Mouse (Mus musculus): Measurements from ENCODE around the gene Ccl27a. TPM values are rescaled to one million over a fixed set of nuclear protein-coding genes. Genes with fewer than 3 reads are reported as not detected.

Gene Ccl27a
- polyA plus RNA-seq, 1 experiment from 2014 or later: 133 TPM

DNA sequence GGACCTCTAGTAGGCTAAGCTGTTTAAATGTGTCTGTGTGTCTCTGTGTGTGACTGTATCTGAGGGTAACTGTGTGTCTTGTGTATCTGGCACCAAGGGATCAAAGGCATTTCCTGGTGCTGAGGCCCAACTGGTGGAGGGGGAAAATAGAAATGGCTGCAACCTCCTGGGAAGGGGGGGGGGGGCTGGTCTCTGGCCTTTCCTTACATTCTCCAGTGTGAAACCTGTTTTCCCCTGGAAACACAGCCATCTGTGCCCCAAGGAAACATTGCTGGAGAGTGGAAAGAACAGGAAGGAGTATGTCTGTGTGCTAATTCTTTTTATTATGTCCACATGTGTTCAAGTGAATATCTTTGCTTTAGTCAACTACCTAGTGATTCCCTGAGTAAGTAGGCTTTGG is 12.4 kb downstream of the Ccl27a start:
- Histone ChIP-seq H3K4me1 (peaks cover 13% of the 10 kb centered on the region), H3K27ac (no peak overlapping the region), H3K4me3 (no peak overlapping the region), H3K27me3 (replicated peaks) (no peaks in the 10 kb centered on the region), H3K4me2 (replicated peaks) (peak overlapping the region; percentile 60), H3K36me3 (no peaks in the 10 kb centered on the region), H3K9me3 (no peaks in the 10 kb centered on the region), H3K9ac (no peak overlapping the region)
- ATAC-seq (ENCODE audit: low FRiP score, low read depth): no peak

DNA sequence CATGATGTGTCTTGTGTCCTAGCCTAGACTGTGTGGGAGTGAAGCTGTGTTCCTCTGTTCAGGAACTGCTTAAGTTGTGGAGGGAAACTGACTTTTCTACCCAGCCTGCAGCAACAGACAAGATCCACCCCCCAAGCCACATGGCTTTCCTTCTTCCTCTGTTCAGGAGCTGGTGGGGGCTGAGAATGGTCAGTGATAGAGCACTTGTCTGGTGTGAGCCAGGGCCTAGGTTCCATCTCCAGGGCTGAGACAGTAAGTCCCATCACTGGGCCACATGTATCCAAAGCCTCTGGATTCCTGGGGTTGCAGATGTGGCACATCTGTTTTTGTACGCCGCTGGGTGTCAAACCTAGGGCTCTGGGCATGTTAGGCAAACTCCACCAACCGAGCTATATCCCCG is 13.1 kb downstream of the Ccl27a start:
- Histone ChIP-seq H3K9me3 (no peaks in the 10 kb centered on the region), H3K4me3 (peak overlapping the region; percentile 36; the same call in 1 of the 2 replicates), H3K4me1 (peaks cover 19% of the 10 kb centered on the region), H3K36me3 (no peaks in the 10 kb centered on the region), H3K9ac (peak overlapping the region; percentile 50; the same call in 1 of the 2 replicates), H3K27ac (no peak overlapping the region), H3K4me2 (replicated peaks) (peak overlapping the region; percentile 60), H3K27me3 (replicated peaks) (no peaks in the 10 kb centered on the region)
- no peak for ATAC-seq (ENCODE audit: low FRiP score, low read depth)
- WGBS: 91% methylated on average over 4 of the region's 4 CpGs

DNA sequence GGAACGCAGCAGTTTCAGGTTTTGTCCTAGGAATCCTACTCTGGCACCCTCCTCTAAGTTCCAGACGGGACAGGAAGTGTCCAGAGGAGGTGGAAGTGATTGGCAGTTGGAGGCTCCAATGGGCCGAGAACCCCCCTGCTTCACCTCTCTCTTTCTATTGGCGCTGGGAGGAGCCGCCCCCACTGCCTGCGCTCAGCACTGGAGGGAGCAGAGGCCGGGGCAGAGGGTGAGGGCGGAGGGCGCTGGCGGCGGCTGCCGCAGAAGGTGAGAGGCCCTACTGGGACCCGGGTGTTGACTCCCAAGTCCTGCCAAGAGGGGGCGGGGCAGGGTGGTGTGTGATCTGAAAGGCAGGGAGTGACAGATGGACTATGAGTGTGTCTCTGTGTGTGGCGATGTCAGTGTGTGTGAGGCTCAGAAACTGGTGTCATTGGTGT is 13.7 kb downstream of the Ccl27a start:
- Histone ChIP-seq H3K27me3 (replicated peaks) (no peaks in the 10 kb centered on the region), H3K4me3 (peak overlapping the region; percentile 36), H3K9me3 (no peaks in the 10 kb centered on the region), H3K9ac (peak overlapping the region; percentile 50), H3K4me1 (peaks cover 19% of the 10 kb centered on the region), H3K27ac (no peak overlapping the region), H3K4me2 (replicated peaks) (peak overlapping the region; percentile 60), H3K36me3 (no peaks in the 10 kb centered on the region)
- WGBS: 2% methylated on average over 15 of the region's 15 CpGs
- peak; percentile 83 for ATAC-seq (ENCODE audit: low FRiP score, low read depth)

DNA sequence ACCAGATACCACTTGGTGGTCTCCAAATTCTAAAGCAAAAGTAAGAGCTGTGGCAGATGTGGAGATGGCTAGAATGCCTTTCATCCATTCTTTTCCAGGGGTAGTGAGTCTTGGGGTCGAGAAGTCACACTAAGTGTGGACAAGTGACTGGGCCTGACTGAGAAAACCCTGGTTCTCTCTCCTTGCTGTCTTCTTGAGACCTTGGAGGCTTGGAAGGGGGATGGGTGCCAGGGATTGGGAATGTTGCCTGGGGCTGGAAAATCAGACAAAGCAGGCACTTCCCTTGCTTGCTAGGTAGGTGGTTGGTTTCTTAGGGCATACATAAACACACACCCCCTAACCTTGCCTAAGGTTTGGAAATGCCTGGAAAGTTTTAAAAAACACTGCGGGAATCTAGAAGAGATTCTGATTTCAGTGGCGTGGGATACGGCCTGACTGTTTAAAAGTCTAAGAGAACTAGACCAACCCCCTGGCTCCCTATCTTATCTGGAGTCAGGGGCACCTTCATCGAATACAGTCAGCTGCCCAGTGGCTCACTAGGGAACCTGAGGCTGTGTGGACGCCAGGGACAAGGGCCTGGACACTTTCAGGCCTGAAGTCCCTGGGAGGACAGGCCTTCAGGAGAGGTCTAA is 14.3 kb downstream of the Ccl27a start:
- Histone ChIP-seq H3K27ac (no peak overlapping the region), H3K36me3 (no peaks in the 10 kb centered on the region), H3K27me3 (replicated peaks) (no peaks in the 10 kb centered on the region), H3K4me1 (peaks cover 23% of the 10 kb centered on the region), H3K4me2 (replicated peaks) (peak overlapping the region; percentile 60), H3K4me3 (peak overlapping the region; percentile 36), H3K9me3 (no peaks in the 10 kb centered on the region), H3K9ac (peak overlapping the region; percentile 50; the same call in 1 of the 2 replicates)
- 44% methylated on average over 6 of the region's 6 CpGs for WGBS
- no peak for ATAC-seq (ENCODE audit: low FRiP score, low read depth)

DNA sequence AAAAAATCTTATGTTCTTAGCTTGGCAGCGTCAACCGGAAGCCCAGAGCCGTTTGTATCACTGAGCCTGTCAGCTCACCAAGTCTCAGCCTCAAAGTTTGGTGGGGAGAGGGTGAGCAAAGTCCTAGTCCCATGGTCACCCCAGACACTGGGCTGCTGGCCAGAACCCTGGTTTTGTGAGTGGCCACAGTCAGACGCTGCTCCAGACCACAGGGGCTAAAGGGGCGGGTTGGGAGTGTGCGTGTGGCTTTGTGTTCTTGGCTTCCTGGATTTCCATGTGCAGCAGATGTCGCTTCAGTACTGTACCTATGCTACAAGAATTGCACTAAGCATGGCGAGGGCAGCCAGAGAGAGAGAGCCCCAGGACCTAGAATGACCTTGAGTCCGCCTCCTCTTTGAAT is 14.8 kb downstream of the Ccl27a start:
- H3K4me2 ChIP-seq (replicated peaks): no peak overlapping the region
- WGBS: 92% methylated on average over 9 of the region's 9 CpGs
- ATAC-seq (ENCODE audit: low FRiP score, low read depth): no peak
- H3K27ac ChIP-seq: no peak overlapping the region
- H3K9ac ChIP-seq: no peak overlapping the region
- H3K36me3 ChIP-seq: no peaks in the 10 kb centered on the region
- peaks cover 24% of the 10 kb centered on the region for H3K4me1 ChIP-seq
- no peak overlapping the region for H3K4me3 ChIP-seq
- H3K27me3 ChIP-seq (replicated peaks): no peaks in the 10 kb centered on the region
- H3K9me3 ChIP-seq: no peaks in the 10 kb centered on the region

DNA sequence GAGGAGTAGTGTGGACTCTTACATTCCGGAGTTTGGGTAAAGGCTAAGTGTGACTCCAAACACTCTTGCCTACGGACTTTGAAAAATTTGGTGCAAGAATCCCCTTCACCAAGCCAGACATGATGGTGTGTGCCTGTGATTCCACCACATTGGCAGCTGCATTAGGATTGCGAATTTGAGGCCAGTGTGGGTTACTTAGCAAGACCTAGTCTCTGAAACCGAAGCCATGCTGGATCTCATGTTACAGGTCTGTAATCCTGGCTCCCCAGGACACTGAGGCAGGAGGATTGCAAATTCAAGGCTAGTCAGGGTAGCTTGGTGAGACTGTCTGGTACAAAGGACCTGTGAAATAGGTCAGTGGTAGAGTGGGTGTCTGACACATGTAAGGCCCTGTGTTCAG is 15.3 kb downstream of the Ccl27a start:
- no peak overlapping the region for H3K27ac ChIP-seq
- no peak overlapping the region for H3K4me2 ChIP-seq (replicated peaks)
- no peak overlapping the region for H3K9ac ChIP-seq
- ATAC-seq (ENCODE audit: low FRiP score, low read depth): no peak
- WGBS: 93% methylated on average over 4 of the region's 4 CpGs
- no peaks in the 10 kb centered on the region for H3K9me3 ChIP-seq
- H3K4me1 ChIP-seq: peaks cover 24% of the 10 kb centered on the region
- H3K27me3 ChIP-seq (replicated peaks): no peaks in the 10 kb centered on the region
- H3K4me3 ChIP-seq: no peak overlapping the region
- no peaks in the 10 kb centered on the region for H3K36me3 ChIP-seq

DNA sequence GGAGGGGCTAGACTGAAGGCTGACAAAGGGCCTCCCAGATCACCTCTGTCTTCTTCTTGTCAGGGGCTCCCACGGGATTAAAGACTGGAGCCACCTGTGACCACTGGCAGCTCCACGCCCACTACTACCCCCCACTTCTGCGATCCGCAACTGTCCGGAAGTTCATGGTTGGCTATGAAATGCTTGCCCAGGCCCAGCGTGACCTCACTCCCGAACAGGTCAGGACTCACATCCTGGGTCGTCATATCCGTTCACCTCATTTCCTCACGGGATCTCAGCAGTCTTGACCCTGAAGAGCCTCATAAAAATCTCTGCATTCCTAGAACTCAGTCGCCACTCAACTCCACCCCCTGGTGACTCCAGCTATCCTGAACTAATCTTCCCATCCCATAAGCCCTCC is 16.0 kb downstream of the Ccl27a start:
- no peak for ATAC-seq (ENCODE audit: low FRiP score, low read depth)
- Histone ChIP-seq H3K4me1 (peaks cover 24% of the 10 kb centered on the region), H3K4me2 (replicated peaks) (no peak overlapping the region), H3K9ac (no peak overlapping the region), H3K36me3 (no peaks in the 10 kb centered on the region), H3K27me3 (replicated peaks) (no peaks in the 10 kb centered on the region; the same call in 1 of the 2 replicates), H3K9me3 (no peaks in the 10 kb centered on the region), H3K27ac (no peak overlapping the region), H3K4me3 (no peak overlapping the region)
- WGBS: 86% methylated on average over 11 of the region's 11 CpGs

DNA sequence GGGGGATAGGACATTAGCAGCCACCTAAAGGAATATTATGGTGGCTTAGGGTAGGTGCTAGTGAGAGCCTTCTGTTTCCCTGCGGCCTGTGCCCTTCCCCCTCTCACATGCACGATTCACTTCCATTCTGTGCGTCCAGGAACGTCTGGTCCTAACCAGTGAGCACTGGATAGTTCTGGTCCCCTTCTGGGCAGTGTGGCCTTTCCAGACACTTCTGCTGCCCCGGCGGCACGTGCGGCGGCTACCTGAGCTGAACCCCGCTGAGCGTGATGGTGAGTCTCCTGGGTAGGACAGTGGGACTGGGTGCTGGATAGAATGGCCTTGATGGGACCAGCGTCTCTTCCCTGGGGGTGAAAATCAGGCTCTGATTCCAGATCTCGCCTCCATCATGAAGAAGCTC is 16.7 kb downstream of the Ccl27a start:
- Histone ChIP-seq H3K9me3 (no peaks in the 10 kb centered on the region), H3K27ac (no peak overlapping the region), H3K9ac (no peak overlapping the region), H3K4me3 (no peak overlapping the region), H3K27me3 (replicated peaks) (no peaks in the 10 kb centered on the region; the same call in 1 of the 2 replicates), H3K4me2 (replicated peaks) (no peak overlapping the region), H3K4me1 (peaks cover 24% of the 10 kb centered on the region), H3K36me3 (no peaks in the 10 kb centered on the region)
- no peak for ATAC-seq (ENCODE audit: low FRiP score, low read depth)
- 90% methylated on average over 13 of the region's 13 CpGs for WGBS

DNA sequence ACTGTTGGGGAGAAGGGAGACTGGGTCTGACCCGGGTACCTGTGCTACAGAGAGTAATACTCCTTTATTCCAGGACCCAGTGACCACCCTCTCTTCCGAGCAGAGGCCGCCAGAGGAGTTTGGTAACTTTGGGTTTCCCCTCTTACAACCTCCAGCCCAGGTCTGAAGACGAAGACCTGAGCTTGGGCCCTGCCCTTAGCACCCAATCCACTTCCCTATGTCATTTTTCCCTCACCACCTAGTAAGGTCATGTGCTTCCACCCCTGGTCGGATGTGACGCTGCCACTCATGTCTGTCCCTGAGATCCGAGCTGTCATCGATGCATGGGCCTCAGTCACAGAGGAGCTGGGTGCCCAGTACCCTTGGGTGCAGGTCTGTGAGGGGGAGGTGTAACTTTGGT is 17.6 kb downstream of the Ccl27a start:
- ATAC-seq (ENCODE audit: low FRiP score, low read depth): no peak
- Histone ChIP-seq H3K4me3 (peak overlapping the region; percentile 67), H3K4me1 (peaks cover 24% of the 10 kb centered on the region), H3K27me3 (replicated peaks) (no peaks in the 10 kb centered on the region; the same call in 1 of the 2 replicates), H3K27ac (no peak overlapping the region), H3K4me2 (replicated peaks) (peak overlapping the region; percentile 96), H3K36me3 (no peaks in the 10 kb centered on the region), H3K9ac (peak overlapping the region; percentile 74; the same call in 1 of the 2 replicates), H3K9me3 (no peaks in the 10 kb centered on the region)
- 80% methylated on average over 8 of the region's 8 CpGs for WGBS

DNA sequence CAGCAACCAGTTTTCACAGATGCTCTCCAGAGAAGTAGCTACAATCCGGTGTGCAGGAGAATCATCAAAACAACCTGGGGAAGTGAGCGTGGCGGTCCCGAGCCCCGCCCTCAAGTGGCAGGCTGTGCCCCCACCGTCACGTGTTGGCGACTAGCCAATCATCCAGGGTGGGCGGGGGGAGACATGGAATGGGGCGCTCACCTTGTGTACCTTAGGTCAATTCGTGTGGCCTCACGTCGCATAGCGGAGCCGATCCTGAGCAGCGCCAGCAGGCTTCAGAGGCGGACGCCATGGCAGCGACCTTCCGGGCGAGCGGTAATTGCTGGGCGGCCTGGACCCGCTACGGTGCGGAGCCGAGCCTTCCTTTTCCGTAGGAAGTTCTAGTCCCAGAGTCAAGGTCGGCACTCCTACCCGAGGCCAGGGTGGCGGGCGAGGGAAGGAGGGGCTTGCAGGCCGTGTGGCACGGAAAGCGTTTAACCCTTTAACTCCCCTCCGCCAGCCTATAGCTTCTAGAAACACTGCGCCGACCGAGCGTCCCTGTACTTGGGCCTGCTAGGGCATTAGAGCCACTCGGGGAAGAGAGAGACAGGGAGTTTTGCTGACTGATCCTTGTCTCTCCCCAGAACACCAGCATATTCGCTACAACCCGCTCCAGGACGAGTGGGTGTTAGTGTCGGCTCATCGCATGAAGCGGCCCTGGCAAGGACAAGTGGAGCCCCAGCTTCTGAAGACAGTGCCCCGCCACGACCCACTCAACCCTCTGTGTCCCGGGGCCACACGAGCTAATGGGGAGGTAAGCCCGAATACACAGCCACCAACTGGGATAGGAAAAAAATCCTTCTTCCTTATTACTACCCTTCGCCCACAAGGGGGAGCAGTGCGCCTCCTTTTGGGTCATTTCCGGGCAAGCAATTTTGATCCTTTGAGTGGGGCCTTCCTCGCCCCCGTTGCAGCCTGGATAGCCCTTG is 18.4 kb downstream of the Ccl27a start, which contains the start of gene Sigmar1:
Gene Sigmar1 (minus strand): TSS at position 820 of the 968 bp plus-strand sequence.
- under 1% methylated on average over 57 of the region's 57 CpGs for whole genome bisulfite sequencing
- Histone ChIP-seq H3K4me1 (peaks cover 19% of the 10 kb centered on the region), H3K4me3 (peak within 1 kb of the TSS; percentile 67), H3K4me2 (replicated peaks) (peak within 1 kb of the TSS; percentile 96), H3K9ac (peak within 1 kb of the TSS; percentile 74), H3K27me3 (replicated peaks) (no peaks in the 10 kb centered on the region; the same call in 1 of the 2 replicates), H3K27ac (peak within 1 kb of the TSS; percentile 46; the same call in 1 of the 2 replicates), H3K9me3 (no peaks in the 10 kb centered on the region), H3K36me3 (no peaks in the 10 kb centered on the region)
- peak; percentile 66 for ATAC-seq (ENCODE audit: low FRiP score, low read depth)

DNA sequence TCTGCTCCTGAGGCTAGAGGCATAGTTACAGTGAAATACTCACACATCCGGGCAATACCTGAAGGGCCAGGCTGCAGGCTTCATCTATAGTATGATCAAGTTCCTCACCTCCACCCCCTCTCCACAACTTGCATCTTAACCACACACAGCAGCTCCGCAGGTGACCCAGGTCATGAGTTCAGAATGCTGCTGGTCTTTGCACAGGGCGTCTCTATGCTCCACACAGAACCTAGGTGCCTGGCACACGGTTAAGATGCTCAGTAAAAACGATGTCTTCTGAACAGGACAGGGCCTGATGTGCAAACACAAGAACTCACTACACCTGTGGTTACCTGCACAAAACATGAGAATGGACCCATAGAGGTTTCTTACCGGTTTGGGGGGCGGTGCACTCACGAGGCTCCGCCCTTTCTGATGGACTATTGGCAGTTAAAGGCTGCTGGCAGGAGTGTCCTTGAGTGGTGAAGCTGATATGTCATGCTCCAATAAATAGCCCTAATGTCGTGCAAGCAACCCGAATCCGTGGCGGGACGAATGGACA is 19.2 kb downstream of the Ccl27a start, which contains the start of gene Galt:
Gene Galt (plus strand): TSS at position 432 of the 541 bp plus-strand sequence.
- H3K27ac ChIP-seq: peak within 1 kb of the TSS; percentile 46; the same call in 1 of the 2 replicates
- 12% methylated on average over 14 of the region's 14 CpGs for WGBS
- no peaks in the 10 kb centered on the region for H3K36me3 ChIP-seq
- H3K4me2 ChIP-seq (replicated peaks): peak within 1 kb of the TSS; percentile 96
- H3K4me1 ChIP-seq: peaks cover 11% of the 10 kb centered on the region; the same call in 1 of the 2 replicates
- no peaks in the 10 kb centered on the region; the same call in 1 of the 2 replicates for H3K27me3 ChIP-seq (replicated peaks)
- ATAC-seq (ENCODE audit: low FRiP score, low read depth): peak; percentile 56
- peak within 1 kb of the TSS; percentile 67 for H3K4me3 ChIP-seq
- H3K9me3 ChIP-seq: no peaks in the 10 kb centered on the region
- H3K9ac ChIP-seq: peak within 1 kb of the TSS; percentile 74

DNA sequence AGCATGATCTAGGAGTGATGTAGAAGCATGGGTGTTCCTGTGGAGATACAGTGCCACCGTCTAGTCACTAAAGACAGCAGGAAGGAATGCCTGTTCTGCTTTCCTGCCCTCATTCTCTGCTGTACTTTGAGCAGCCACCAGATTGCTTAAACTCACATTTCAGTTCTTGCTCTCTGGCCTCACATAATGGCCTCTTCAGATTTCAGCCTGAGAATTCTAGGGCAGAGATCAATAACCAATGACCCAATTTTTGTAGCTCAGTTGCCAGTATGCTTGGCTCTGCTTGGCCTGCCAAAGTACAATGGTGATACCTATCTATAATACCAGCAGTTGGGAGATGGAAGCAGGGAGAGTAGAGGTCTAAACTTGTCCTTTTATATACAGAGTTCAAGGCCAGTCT is 29.0 kb downstream of the Ccl27a start:
- Histone ChIP-seq H3K4me3 (no peak overlapping the region), H3K9me3 (peaks cover 17% of the 10 kb centered on the region), H3K4me1 (peaks cover 5% of the 10 kb centered on the region), H3K27me3 (replicated peaks) (no peaks in the 10 kb centered on the region), H3K9ac (no peak overlapping the region), H3K36me3 (no peaks in the 10 kb centered on the region), H3K27ac (no peak overlapping the region), H3K4me2 (replicated peaks) (no peak overlapping the region)
- WGBS: 70% methylated on average over 1 of the region's 1 CpGs
- ATAC-seq (ENCODE audit: low FRiP score, low read depth): no peak
